Mouse (Mus musculus): ENCODE results near the gene Rtn4rl2.

The Rtn4rl2 gene

GRCm38 (mm10) chr2:84885084-84886055, 1.1 kb downstream of the Rtn4rl2 start:
- DNase-seq (ENCODE audit: low spot score): no peak

GRCm38 (mm10) chr2:84884611-84885010, 1.9 kb downstream of the Rtn4rl2 start:
- DNase-seq (ENCODE audit: low spot score): no peak

- DNase-seq (ENCODE audit: low spot score): no peak
These were observed 2.6 kb downstream of the Rtn4rl2 start for GRCm38 (mm10) chr2:84883942-84884341.

DNA sequence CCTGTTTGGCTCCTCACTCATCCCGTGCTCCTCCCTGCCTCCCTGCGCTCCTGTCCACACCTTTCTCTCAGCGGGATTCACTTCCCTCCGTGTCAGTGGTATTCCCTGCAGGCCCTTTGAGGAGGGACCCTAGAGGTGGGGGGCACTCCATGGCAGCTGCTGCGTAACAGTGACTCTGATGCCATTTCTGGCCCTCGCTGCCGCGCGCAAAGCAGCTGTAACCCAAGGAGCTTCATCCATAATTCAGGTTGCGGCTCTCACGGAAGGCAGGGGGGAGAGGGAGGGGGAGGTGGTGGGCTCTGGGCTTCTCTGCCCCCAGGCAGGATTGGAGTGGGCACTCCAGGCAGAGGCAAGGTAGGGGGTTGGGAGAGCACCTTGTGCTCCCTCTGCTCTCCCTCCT, 3.0 kb downstream of the Rtn4rl2 start:
- no peak for DNase-seq (ENCODE audit: low spot score)

GRCm38 (mm10) chr2:84883084-84883483, 3.4 kb downstream of the Rtn4rl2 start:
- DNase-seq (ENCODE audit: low spot score): no peak

GRCm38 (mm10) chr2:84882606-84883005, 3.9 kb downstream of the Rtn4rl2 start:
- no peak for DNase-seq (ENCODE audit: low spot score)

DNA sequence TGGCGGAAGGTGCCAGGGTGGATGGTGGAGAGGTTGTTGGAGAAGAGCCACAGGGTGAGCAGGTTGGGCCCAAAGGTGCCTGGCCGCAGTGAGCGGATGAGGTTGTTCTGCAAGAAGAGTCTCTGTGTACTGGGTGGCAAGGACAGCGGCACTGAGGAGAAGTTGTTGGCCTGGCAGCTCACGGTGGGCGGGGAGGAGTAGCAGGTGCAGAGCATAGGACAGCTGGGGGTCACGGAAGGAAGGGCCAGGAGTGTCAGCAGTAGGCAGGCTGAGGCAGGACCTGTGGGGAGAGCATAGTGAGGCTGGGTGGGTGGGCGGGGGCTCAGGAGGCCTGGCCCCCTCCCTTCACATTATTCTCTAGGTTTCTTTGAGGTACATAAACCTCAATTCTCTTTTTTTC, 5.9 kb downstream of the Rtn4rl2 start:
- DNase-seq (ENCODE audit: low spot score): no peak

- DNase-seq (ENCODE audit: low spot score): no peak
These were observed 10.7 kb downstream of the Rtn4rl2 start for GRCm38 (mm10) chr2:84875842-84876241.

DNA sequence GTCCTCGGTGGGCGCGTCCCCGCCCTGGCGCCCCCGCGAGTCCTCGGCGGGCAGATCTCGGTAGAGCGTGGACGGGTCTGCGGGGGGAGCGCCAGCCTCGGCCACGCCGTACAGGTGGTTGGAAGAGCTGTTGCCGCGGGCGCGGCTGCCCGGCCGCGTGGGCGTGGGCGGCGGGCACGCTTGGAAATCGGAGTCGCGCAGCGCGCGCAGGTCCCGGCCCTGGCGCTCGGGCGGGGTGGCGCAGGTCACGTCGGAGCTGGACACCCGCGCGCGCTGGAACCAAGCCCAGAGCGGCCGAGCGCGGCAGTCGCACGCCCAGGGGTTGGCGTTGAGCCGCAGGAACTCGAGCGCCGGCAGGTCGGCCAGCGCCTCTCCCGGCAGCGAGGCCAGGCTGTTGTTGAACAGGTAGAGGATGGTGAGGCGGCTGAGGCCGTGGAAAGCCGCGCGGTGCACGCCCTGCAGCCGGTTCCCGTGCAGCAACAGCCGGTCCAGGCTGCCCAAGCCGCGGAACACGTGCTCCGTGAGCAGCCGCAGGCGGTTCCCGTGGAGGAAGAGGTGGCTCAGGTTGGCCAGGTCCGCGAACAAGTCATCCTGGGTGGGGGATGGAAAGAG, 14.3 kb downstream of the Rtn4rl2 start:
- DNase-seq (ENCODE audit: low spot score): peak; percentile 71

DNA sequence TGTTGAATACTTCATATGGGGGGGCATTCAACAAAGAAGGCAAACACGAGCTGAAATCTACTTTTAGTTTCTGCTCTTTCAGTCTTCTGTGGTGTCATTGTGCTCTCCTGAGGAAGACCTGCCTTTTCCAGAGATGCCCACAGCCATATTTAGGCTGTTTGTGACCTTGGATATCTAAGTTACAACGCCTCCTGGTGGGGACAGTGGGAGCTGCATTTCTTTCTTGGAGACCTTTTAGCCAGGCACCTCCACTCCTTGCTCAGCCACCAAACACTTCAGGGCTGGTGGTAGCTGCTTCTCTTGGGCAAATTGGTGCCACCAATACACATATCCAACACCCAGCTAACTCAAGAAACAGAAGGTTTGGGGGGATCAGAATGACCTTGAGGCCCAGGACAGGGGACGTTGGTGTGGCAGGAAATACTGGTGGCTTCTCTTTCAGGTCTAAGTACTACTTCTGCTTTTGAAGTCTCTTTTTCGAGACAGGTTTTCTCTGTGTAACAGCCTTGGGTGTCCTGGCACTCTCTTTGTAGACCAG, 15.8 kb downstream of the Rtn4rl2 start:
- no peak for DNase-seq (ENCODE audit: low spot score)

DNA sequence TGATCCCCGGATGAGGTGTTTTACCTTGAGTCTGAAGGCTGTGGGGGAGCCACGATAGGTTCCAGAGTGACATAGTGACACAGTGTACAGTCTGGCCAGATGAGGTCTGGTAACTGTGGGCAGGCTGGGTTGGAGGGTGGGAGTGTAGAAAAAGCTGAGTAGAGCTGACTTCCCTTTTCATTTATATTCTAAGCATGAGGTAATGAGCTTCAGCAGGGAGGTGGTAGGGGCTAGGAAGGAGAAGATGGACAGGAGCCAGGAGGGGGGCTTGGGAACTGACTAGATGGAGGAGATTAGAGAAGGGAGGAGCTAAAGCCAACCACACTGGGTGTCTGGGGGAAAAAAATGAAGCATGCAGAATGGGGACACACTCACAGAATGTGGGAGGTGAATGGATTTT, 17.5 kb downstream of the Rtn4rl2 start:
- no peak for DNase-seq (ENCODE audit: low spot score)

- DNase-seq (ENCODE audit: low spot score): peak; percentile 83
These were observed 18.0 kb downstream of the Rtn4rl2 start for GRCm38 (mm10) chr2:84868521-84868943.

- peak; percentile 84 for DNase-seq (ENCODE audit: low spot score)
These were observed 20.6 kb downstream of the Rtn4rl2 start for GRCm38 (mm10) chr2:84865616-84866571.

DNA sequence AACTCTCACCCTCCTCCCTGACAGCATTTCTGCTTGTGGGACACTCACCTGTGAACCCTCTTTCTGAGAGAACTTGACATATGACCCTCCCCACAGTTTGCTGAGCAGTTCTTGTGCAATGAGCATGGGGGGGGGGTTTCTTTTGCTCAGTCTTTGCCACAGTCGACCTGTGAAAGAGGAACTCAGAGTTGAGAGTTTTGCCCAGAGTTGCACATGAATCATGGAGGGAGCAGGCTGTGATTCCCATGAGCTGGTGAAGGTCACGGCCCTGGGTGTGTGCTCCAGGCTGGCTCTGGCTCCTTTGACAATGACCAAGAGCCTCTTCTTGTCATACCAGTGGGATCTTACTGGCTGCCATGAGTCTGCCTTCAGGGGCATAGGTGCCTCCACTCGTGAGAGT, 24.3 kb downstream of the Rtn4rl2 start:
- DNase-seq (ENCODE audit: low spot score): no peak

- DNase-seq (ENCODE audit: low spot score): no peak
These were observed 25.1 kb downstream of the Rtn4rl2 start for GRCm38 (mm10) chr2:84861430-84861829.

DNA sequence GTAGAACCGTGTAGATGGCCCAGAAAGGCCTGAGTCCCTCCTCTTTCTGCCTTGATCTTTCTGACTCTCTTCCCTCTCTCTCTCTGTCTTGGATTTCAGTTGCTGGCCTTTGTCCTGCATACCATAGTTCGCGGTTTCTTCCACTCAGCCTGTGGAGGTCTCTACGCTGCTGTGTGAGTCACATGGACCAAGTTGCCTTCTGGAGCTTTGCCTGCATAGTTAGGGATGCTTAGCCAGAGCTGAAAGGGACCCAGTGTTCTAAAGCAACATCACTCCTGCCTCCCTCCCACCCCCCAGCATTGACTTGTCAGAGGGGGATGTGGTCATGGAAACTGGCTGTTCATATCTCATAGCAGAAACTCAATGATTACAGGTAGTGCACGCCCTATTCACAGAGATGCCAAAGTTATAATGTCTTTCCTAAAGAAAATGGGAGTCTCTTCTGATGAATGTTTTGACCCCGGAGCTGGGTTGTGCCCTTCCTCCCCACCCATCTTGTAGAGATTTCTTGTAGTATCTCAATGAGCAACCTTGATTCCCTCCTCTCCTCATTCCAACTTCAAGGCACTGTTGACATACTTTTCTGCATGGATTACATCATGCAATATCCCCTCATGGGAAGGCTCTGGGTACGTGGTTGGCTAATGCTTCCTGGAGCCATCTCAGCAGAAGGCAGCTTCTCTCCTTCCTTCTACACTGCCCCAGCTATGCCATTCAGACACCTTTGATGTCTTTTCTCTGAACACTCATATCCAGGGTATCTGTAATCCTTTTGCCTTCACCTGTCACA, 26.3 kb downstream of the Rtn4rl2 start:
- no peak for DNase-seq (ENCODE audit: low spot score)

DNA sequence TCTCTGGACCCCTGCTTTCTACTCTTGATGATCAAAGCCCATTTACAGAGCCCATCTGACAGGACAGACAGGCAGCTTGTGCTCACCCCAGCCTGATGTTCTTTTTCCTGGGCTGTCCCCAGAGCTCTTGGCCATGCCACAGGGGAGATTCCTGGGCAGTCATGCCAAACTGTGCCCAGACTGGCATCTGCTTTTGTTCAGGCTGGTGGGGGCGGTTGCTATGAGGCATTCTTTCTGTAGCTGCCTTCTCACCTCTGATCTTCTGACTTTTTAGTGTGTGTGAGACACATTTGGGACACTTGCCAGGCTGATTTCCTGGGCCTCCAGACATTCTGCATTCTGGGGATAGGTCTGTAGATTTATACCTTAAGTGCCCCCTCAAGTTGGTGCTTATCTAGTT, 28.0 kb downstream of the Rtn4rl2 start:
- no peak for DNase-seq (ENCODE audit: low spot score)

DNA sequence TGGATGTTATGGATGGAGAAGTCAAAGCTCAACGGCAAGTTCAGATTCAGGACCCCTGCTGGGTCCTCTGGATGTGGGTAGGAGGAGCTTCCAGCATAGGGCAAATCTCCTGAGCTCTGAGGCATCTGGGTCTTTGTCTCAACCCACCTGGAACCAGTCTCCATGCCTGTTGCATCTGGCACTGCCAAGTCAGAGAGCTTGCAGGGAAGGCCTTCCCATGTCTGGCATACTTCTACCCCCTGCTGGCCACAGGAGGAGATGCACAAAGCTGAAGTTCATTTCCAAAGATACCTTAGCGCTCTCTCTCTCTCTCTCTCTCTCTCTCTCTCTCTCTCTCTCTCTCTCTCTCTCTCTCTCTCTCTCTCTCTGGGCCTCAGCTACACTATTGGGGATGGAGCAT, 30.8 kb downstream of the Rtn4rl2 start:
- DNase-seq (ENCODE audit: low spot score): peak; percentile 57

DNA sequence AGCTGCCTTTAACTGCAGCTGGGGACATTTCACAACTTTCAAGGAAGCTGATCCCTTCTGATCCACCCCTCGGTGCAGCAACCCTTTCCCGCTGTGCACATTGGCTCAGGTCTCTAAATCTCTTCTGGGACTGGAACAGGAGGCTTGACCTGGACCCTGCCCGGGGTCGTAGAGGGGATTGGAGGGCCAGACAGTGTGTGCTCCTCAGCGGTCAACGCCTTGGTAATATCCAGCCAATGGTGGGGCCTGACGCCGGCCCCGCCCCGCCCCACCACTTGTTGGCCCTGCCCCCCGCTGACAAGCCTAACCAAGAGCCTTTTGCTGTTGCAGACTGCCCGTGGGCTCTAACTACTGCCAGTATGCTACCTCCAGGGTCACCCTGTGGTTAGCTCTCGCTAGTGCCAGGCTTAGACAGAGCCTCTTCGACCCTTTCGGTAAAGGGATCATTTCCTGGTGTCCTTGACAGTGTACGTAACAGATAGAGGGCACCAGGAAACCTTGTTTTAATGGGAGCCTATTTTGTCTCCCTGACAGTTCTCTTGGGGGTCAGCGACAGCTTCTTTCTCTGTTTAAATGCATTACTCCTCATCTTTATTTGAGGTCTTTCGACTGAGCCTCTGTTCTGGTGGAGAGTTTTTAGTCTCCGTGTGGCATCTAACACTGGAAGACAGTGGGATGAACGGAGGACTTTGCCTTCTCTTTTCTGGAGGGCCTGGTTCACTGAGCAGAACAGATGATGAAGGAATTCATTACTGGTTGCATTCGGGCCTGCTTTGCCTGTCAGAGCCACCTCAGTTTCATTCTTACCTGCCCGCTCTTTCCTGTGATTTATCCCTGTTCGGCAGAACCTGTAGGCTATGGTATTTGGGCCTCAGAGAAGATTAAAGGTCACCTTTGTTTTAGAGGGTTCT, 35.1 kb downstream of the Rtn4rl2 start:
- DNase-seq (ENCODE audit: low spot score): peak; percentile 79

Measured in testis, postnatal 10 days (tissue).